Mouse (Mus musculus) small intestine, adult 2 months (tissue): ENCODE results near the gene Csde1.

ENCODE experiments used
- CTCF ChIP-seq: fragments of 200-500 bp; IDR thresholded peaks from 2 replicates; pipeline ENCODE4 v1.5.1; 2012; ENCODE audit warnings: low read depth, mild to moderate bottlenecking, control low read depth, inconsistent platforms, low read length, moderate library complexity, mixed read lengths; ENCODE audit not compliant: insufficient replicate concordance, insufficient read length; ENCODE audit errors: extremely low read depth
- POLR2A ChIP-seq: fragments of 200-500 bp; IDR thresholded peaks from 2 replicates; pipeline ENCODE4 v1.6.1; 2012; ENCODE audit warnings: low read depth, mild to moderate bottlenecking, control low read depth, inconsistent platforms, low read length, moderate library complexity

GRCm38 (mm10) chr3:102970508-102970907, 49.7 kb upstream of the Csde1 start:
- no peak for TF ChIP-seq CTCF
- no peak for TF ChIP-seq POLR2A
